Mouse (Mus musculus) midbrain, embryonic 12.5 days (tissue): Measurements from ENCODE around the gene Nosip. TPM values are rescaled to one million over a fixed set of nuclear protein-coding genes. Genes with fewer than 3 reads are reported as not detected.
"Not testable (repeated sequence)": the region's sequence is repeated elsewhere in the genome, so short reads cannot be mapped to it uniquely, and the experiment has no call there.

Experiments
- ATAC-seq: fragments of 200-750 bp; cut with Nextera tagmentation; 2 replicates; pipeline ENCODE4 v1.8.0; 2017; ENCODE audit warnings: low read depth, moderate TSS enrichment, moderate library complexity; ENCODE audit not compliant: low FRiP score
- H3K27ac ChIP-seq: fragments of 300-500 bp; sonication (generic); replicated peaks from 2 replicates; pipeline ENCODE4 v1.5.1; 2016; ENCODE audit warnings: mild to moderate bottlenecking
- H3K27me3 ChIP-seq: fragments of 300-500 bp; sonication (generic); 2 replicates; pipeline ENCODE4 v1.6.1; 2016; ENCODE audit warnings: mild to moderate bottlenecking
- H3K36me3 ChIP-seq: fragments of 300-500 bp; sonication (generic); 2 replicates; pipeline ENCODE4 v1.6.1; 2016
- H3K4me1 ChIP-seq: fragments of 300-500 bp; sonication (generic); 2 replicates; pipeline ENCODE4 v1.6.1; 2016
- H3K4me2 ChIP-seq: fragments of 300-500 bp; sonication (generic); replicated peaks from 2 replicates; pipeline ENCODE4 v1.6.1; 2016; ENCODE audit warnings: mild to moderate bottlenecking, moderate library complexity
- H3K4me3 ChIP-seq: fragments of 300-500 bp; sonication (generic); 2 replicates; pipeline ENCODE4 v1.5.1; 2016; ENCODE audit warnings: mild to moderate bottlenecking
- H3K9ac ChIP-seq: fragments of 300-500 bp; sonication (generic); replicated peaks from 2 replicates; pipeline ENCODE4 v1.6.1; 2016; ENCODE audit warnings: mild to moderate bottlenecking, moderate library complexity
- H3K9me3 ChIP-seq: fragments of 300-500 bp; sonication (generic); 2 replicates; pipeline ENCODE4 v1.6.1; 2016; ENCODE audit warnings: mild to moderate bottlenecking
- WGBS: fragments of 180-500 bp; shearing (Covaris S2); methylation state at CpG from one replicate; pipeline ENCODE4 v1.1.7; 2016; 5-methylcytosine and 5-hydroxymethylcytosine counted together
- polyA plus RNA-seq: library from polyadenylated mRNA; unstranded; fragments of >200 nt; fragmentation: Nextera tagmentation; extraction: Ambion mirVana; gene quantifications from 2 replicates; pipeline ENCODE4 v1.2.1, GENCODE M21; 2016

Gene Nosip
- polyA plus RNA-seq, 1 experiment from 2014 or later: 54.6 TPM

DNA sequence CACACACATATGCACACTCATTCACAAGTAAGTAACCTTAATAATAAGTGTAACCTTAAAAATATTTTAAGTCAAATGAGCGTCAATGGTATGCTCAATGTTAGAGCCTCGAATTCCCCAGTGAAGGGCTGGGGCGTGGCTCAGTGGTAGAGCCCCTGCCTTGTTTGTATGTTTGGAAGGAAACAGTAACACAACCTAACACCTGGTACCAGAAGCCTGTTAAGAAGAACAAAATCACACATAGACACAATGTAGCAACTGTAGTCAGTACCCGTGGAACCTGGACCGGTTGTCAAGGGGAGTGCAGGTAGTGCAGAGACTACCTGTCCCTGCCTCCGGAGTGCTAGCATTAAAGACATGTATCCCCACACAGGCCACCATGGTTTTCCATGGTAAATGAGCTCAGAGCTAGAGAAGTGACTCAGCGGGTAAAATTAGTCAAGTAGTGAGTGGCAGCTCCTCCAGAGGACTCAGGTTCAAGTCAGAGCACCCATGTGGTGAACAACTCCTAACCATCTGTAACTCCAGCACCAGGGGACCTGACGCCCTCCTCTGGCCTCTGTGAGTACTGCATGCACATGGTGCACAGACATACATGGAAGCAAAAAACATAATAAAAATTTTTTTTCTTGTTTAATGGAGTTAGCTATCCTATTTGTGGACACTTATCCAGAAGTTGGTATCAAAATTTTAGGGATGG is 36.5 kb downstream of the Nosip start:
- no peaks in the 10 kb centered on the region for H3K36me3 ChIP-seq
- no peaks in the 10 kb centered on the region for H3K4me1 ChIP-seq
- H3K4me3 ChIP-seq: no peak overlapping the region
- no peak overlapping the region for H3K4me2 ChIP-seq
- H3K9ac ChIP-seq: no peak overlapping the region
- no peaks in the 10 kb centered on the region for H3K9me3 ChIP-seq
- H3K27me3 ChIP-seq: no peaks in the 10 kb centered on the region
- ATAC-seq: no peak
- 88% methylated on average over 8 of the region's 8 CpGs for WGBS
- H3K27ac ChIP-seq: no peak overlapping the region

DNA sequence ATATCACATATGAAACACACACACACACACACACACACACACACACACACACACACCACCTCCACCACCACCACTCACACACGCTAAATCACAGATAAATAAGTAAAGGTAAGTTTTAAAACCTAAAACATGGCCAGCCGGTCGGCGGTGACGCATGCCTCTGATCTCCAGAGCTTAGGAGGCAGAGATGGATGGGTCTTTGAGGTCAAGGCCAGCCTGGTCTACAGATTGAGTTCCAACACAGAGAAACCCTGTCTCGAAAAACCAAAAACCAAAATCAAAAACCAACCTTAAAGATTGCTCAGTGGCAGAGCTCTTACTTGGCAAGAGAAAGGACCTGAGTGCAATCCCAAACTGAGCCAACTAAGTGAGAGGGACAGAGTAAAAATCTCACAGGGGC is 37.8 kb downstream of the Nosip start:
- no peaks in the 10 kb centered on the region for H3K4me1 ChIP-seq
- H3K9me3 ChIP-seq: no peaks in the 10 kb centered on the region
- H3K27me3 ChIP-seq: no peaks in the 10 kb centered on the region
- H3K4me3 ChIP-seq: no peak overlapping the region
- no peak overlapping the region for H3K27ac ChIP-seq
- 94% methylated on average over 6 of the region's 6 CpGs for WGBS
- no peaks in the 10 kb centered on the region for H3K36me3 ChIP-seq
- H3K4me2 ChIP-seq: no peak overlapping the region
- no peak overlapping the region for H3K9ac ChIP-seq
- ATAC-seq: no peak

DNA sequence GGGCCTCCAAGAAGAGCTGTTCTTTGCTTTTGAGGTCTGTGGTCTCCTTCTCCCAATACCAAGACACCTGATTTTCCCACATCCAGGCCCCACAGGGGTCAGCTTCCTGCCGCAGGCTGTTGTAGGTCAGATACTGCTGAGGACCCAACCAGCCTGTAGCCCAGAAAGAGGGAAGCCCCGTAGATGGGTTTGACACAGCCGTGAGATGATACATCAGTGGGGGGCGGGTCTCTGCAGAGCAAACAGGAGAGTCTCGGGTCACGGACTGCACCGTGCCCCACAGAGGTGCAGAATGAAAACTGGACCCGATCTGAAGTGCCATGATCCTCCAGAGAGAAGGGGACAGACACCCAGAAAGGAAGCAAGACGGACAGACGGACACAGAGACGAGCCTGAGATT is 40.2 kb downstream of the Nosip start:
- WGBS: 92% methylated on average over 11 of the region's 11 CpGs
- ATAC-seq: no peak
- no peak overlapping the region for H3K4me3 ChIP-seq
- no peak overlapping the region for H3K27ac ChIP-seq
- no peaks in the 10 kb centered on the region for H3K27me3 ChIP-seq
- peaks cover 6% of the 10 kb centered on the region; the same call in 1 of the 2 replicates for H3K4me1 ChIP-seq
- H3K9me3 ChIP-seq: no peaks in the 10 kb centered on the region
- no peaks in the 10 kb centered on the region for H3K36me3 ChIP-seq
- H3K4me2 ChIP-seq: no peak overlapping the region
- H3K9ac ChIP-seq: no peak overlapping the region

DNA sequence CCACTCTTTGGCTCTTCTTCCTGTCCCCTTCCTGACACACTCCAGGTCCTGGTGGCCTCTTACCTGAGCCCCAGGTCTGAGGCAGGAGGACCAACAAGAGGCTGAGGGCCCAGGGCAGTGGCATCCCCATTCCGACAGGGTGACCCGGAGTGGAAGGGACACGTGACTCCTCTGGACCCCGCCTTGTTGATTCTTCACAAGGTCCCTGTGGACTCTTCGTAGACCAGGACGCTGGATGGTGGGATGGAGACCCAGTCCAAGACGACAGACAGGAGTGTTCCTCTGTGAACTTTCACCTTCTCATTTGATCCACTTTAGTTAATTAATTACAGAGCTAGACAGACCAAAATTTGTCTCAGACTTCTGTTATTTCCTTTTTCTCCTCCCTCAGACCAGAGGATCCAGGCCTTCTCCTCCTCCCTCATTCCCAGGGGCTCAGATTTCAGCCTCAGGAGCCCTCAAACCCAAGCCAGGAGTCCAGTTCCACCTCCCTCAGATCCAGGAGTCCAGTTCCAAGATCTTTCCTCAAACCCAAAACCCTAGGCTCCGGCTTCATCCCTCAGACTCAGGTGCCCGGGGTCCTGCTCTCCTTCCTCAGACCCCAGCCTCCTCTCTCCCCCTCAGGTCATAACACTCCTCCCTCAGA is 40.8 kb downstream of the Nosip start:
- H3K9me3 ChIP-seq: no peaks in the 10 kb centered on the region
- no peak overlapping the region for H3K4me2 ChIP-seq
- WGBS: 88% methylated on average over 9 of the region's 9 CpGs
- H3K27ac ChIP-seq: no peak overlapping the region
- H3K4me1 ChIP-seq: peaks cover 6% of the 10 kb centered on the region; the same call in 1 of the 2 replicates
- no peaks in the 10 kb centered on the region for H3K36me3 ChIP-seq
- no peak for ATAC-seq
- H3K27me3 ChIP-seq: no peaks in the 10 kb centered on the region
- no peak overlapping the region for H3K4me3 ChIP-seq
- no peak overlapping the region for H3K9ac ChIP-seq

DNA sequence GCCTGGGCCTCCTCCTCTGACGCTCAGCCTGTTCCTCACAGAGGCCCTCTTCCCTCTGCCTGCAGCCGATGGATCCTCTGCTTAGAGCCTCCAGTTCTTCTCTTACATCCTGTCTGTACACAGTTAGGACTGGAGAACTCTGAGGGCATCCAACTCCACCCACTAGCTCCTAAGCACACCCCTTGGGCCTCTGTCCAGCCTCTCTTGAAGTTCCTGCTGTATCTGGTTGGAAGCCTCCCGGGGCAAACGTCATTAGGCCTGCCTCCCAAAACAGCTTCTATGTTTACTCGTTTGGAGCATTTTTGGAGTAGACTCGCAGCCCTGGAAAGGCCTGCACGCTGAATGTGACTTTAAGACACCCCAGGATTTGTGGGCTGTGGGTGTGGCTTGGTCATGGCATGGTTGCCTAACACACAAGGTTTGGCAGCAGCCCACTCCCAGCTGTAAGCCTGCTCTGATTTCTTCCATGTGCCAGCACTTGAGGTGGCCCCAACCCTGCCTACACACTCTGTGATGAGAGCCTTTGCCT is 41.5 kb downstream of the Nosip start, which contains the start of gene Fcgrt:
Gene Fcgrt (minus strand): TSS at position 200 of the 529 bp plus-strand sequence.
- H3K27me3 ChIP-seq: no peaks in the 10 kb centered on the region
- no peak within 1 kb of the TSS for H3K4me2 ChIP-seq
- no peak within 1 kb of the TSS for H3K27ac ChIP-seq
- H3K36me3 ChIP-seq: no peaks in the 10 kb centered on the region
- ATAC-seq: no peak
- H3K9ac ChIP-seq: no peak within 1 kb of the TSS
- 78% methylated on average over 7 of the region's 7 CpGs for WGBS
- H3K4me1 ChIP-seq: peaks cover 6% of the 10 kb centered on the region; the same call in 1 of the 2 replicates
- no peaks in the 10 kb centered on the region for H3K9me3 ChIP-seq
- H3K4me3 ChIP-seq: no peak within 1 kb of the TSS

DNA sequence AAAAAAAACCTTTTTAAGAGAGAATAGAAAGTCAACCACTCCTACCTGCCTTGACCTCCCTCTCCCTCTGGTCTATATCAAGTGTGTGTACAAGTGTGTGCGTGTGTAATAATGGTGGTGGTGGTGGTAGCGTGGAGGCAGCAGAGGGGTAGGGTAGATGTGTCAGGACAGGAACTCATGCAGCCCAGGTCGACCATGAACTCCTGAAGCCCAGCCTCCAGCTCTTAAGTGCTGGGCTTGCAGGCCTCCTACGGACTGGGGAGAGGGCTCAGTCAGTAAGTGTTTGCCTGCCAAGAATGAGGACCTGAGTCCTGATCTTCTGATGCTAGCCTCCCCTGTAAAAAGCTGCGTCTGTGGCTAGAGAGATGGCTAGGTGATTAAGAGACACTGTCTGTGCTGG is 42.7 kb downstream of the Nosip start:
- H3K9me3 ChIP-seq: no peaks in the 10 kb centered on the region
- no peak overlapping the region for H3K4me2 ChIP-seq
- no peak overlapping the region for H3K4me3 ChIP-seq
- H3K4me1 ChIP-seq: peaks cover 6% of the 10 kb centered on the region; the same call in 1 of the 2 replicates
- no peaks in the 10 kb centered on the region for H3K27me3 ChIP-seq
- H3K36me3 ChIP-seq: no peaks in the 10 kb centered on the region
- no peak overlapping the region for H3K27ac ChIP-seq
- no peak for ATAC-seq
- no peak overlapping the region for H3K9ac ChIP-seq
- WGBS: 80% methylated on average over 5 of the region's 5 CpGs

DNA sequence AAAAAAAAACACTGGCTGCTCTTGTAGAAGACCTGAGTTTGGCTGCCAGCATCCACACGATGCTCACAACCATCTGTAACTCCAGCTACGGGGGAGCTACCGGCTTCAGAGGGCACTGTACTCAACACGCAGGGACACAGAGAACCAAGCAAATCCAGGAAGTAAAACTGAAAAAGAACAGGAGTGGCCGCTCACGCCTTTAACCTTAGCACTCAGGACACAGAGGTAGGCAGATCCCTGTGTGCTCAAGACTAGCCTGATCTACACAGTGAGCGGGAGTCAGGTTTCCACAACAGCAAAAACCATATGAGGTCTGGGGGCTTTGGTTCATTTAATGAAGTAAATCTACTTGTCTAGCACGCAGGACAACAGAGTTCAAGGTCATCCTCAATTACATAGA is 43.3 kb downstream of the Nosip start:
- no peaks in the 10 kb centered on the region for H3K27me3 ChIP-seq
- no peak overlapping the region for H3K9ac ChIP-seq
- no peak overlapping the region for H3K4me3 ChIP-seq
- 82% methylated on average over 8 of the region's 8 CpGs for WGBS
- H3K9me3 ChIP-seq: no peaks in the 10 kb centered on the region
- H3K4me1 ChIP-seq: peaks cover 6% of the 10 kb centered on the region; the same call in 1 of the 2 replicates
- H3K36me3 ChIP-seq: no peaks in the 10 kb centered on the region
- H3K27ac ChIP-seq: no peak overlapping the region
- no peak for ATAC-seq
- H3K4me2 ChIP-seq: no peak overlapping the region

DNA sequence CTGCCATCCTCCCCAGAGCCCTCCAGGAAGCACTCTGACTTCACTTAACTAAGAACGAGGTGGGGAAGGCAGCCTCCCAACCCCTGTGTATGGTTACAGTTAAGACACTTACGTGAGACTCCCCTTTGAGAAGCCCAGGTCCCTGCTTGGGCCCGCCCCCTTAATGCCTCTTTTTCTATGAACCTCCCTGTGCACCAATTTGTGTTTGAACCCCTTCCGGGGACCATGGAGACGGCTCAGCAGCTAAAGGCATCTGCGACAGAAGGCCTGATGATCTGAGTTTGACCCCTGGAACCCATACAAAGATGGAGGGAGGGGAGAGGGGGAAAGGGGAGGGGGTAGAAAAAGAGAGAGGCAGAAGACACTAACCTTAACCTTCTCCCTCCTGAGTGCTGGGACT is 44.2 kb downstream of the Nosip start:
- no peak for ATAC-seq
- Histone ChIP-seq H3K27ac (no peak overlapping the region), H3K4me2 (no peak overlapping the region)

DNA sequence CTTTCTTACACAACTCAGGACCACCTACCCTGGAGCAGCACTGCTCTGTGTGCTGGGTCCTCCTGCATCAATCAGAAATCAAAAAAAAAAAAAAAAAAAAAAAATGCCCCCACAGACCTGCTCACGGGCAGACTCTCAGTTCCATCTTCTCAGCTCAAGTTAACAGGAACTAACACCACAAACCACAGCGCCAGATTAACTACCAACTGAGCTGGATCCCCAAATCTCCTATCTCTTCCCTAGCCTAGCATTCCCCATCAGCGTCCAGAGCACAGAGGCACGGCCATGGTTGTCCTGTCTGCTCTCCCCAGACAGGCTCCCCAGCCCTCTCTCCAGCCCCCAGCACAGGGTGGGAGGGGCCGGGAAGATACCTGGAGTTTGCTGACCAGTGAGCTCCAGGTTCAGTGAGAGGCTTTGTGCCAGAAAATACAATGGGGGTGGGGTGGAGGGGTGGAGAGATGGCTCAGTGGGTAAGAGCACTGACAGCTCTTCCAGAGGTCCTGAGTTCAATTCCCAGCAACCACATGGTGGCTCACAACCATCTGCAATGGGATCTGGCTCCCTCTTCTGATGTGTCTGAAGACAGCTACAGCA is 44.9 kb downstream of the Nosip start:
- no peak overlapping the region for H3K4me3 ChIP-seq

More for the DNA sequence above, 44.2 kb downstream of the Nosip start:
- Histone ChIP-seq H3K4me3 (no peak overlapping the region), H3K36me3 (no peaks in the 10 kb centered on the region), H3K9me3 (no peaks in the 10 kb centered on the region), H3K9ac (no peak overlapping the region), H3K4me1 (peaks cover 6% of the 10 kb centered on the region; the same call in 1 of the 2 replicates), H3K27me3 (no peaks in the 10 kb centered on the region)
- 12% methylated on average over 6 of the region's 6 CpGs for WGBS

DNA sequence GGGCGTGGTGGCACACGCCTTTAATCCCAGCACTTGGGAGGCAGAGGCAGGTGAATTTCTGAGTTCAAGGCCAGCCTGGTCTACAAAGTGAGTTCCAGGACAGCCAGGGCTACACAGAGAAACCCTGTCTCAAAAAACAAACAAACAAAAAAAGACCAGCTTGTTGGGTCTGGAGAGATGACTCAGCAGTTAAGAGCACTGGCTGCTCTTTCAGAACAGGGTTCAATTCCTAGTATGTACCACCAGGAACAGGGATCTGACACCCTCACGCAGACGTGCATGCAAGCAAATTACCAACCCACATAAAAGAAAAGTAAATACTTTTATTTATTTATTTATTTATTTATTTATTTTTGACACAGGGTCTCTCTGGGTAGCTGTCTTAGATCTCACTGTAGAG is 47.9 kb downstream of the Nosip start:
- not testable (repeated sequence) for ATAC-seq

More for the DNA sequence above, 44.9 kb downstream of the Nosip start:
- H3K36me3 ChIP-seq: no peaks in the 10 kb centered on the region
- ATAC-seq: no peak
- no peak overlapping the region for H3K27ac ChIP-seq
- 46% methylated on average over 5 of the region's 5 CpGs for WGBS
- H3K4me1 ChIP-seq: peaks cover 6% of the 10 kb centered on the region; the same call in 1 of the 2 replicates
- H3K9ac ChIP-seq: no peak overlapping the region
- no peaks in the 10 kb centered on the region for H3K9me3 ChIP-seq
- no peaks in the 10 kb centered on the region for H3K27me3 ChIP-seq
- H3K4me2 ChIP-seq: no peak overlapping the region

DNA sequence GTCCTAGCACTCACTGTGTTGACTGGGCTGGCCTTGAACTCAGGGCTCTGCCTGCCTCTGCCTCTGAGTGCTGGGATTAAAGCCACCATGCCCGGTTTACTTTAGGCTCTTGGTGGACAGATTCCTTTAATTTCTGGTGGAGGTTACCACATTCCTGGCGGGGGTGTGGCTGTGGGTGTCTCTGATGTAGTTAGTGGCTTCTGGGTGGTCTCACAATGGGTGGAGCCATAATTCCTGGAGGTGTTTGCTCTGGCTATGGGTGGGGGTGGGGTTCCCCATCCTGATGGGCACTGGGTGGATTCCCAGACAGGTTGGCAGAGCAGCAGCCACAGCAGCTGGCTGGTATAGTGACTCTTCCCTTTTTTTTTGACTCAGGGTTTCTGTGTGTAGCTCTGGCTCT is 49.7 kb downstream of the Nosip start:
- no peaks in the 10 kb centered on the region for H3K9me3 ChIP-seq
- no peak overlapping the region for H3K9ac ChIP-seq
- no peak for ATAC-seq
- H3K4me2 ChIP-seq: no peak overlapping the region
- H3K4me1 ChIP-seq: no peaks in the 10 kb centered on the region
- H3K27ac ChIP-seq: no peak overlapping the region
- H3K27me3 ChIP-seq: no peaks in the 10 kb centered on the region
- H3K4me3 ChIP-seq: no peak overlapping the region
- H3K36me3 ChIP-seq: no peaks in the 10 kb centered on the region
- 67% methylated on average over 2 of the region's 2 CpGs for WGBS

More for the DNA sequence above, 47.9 kb downstream of the Nosip start:
- H3K4me1 ChIP-seq, H3K9ac ChIP-seq, H3K36me3 ChIP-seq, H3K4me2 ChIP-seq, H3K4me3 ChIP-seq, H3K9me3 ChIP-seq, H3K27ac ChIP-seq, H3K27me3 ChIP-seq: not testable (repeated sequence)
- 91% methylated on average over 4 of the region's 4 CpGs for WGBS

DNA sequence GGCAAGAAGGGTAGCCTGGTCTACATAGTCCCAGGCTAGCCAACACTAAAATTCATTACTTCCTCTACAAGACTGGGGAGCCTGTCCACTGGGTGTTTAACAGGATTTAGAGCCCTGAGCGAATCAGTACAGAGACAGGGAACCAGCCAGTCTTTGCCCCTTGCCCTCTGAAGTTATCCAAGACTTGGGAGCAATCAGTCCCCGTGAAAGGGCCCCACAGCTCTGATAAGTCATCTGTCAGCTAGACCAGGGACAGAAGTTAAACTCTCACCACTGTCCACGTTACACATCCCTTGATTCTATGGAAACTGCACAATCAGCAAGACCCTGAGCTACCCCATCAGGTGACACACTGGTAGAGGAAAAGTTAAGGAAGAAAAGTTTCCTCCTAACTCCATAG is 50.3 kb downstream of the Nosip start:
- ATAC-seq: no peak
- no peak overlapping the region for H3K9ac ChIP-seq
- H3K36me3 ChIP-seq: 0 out of 2 replicates have a peak, but pooled peaks cover 1% of the 10 kb centered on the region
- H3K4me1 ChIP-seq: no peaks in the 10 kb centered on the region
- H3K27me3 ChIP-seq: no peaks in the 10 kb centered on the region
- no peak overlapping the region for H3K4me3 ChIP-seq
- WGBS: 79% methylated on average over 3 of the region's 3 CpGs
- H3K27ac ChIP-seq: no peak overlapping the region
- H3K4me2 ChIP-seq: no peak overlapping the region
- no peaks in the 10 kb centered on the region for H3K9me3 ChIP-seq
